Mouse (Mus musculus) hindbrain, embryonic 14.5 days (tissue): ENCODE data around the gene Lpar2. TPM values are rescaled to one million over a fixed set of nuclear protein-coding genes. Genes with fewer than 3 reads are reported as not detected.

Experiments
- ATAC-seq: fragments of 200-750 bp; cut with Nextera tagmentation; 2 replicates; pipeline ENCODE4 v1.8.0; 2017; ENCODE audit warnings: moderate number of reproducible peaks, mild to moderate bottlenecking, moderate TSS enrichment, moderate library complexity; ENCODE audit not compliant: low FRiP score
- DNase-seq: peaks from one replicate; pipeline ENCODE4 v3.0.0-alpha.2; 2015; ENCODE audit warnings: low spot score
- H3K27ac ChIP-seq: fragments of 300-500 bp; sonication (generic); 2 replicates; pipeline ENCODE4 v1.5.1; 2014; ENCODE audit warnings: mild to moderate bottlenecking, moderate library complexity
- H3K27me3 ChIP-seq: fragments of 300-500 bp; sonication (generic); 2 replicates; pipeline ENCODE4 v1.6.1; 2014; ENCODE audit warnings: mild to moderate bottlenecking, low read length, mixed read lengths; ENCODE audit not compliant: control insufficient read depth, insufficient read depth
- H3K36me3 ChIP-seq: fragments of 300-500 bp; sonication (generic); replicated peaks from 2 replicates; pipeline ENCODE4 v1.6.1; 2014; ENCODE audit not compliant: control insufficient read depth, insufficient read depth
- H3K4me1 ChIP-seq: fragments of 300-500 bp; sonication (generic); replicated peaks from 2 replicates; pipeline ENCODE4 v1.6.1; 2014; ENCODE audit warnings: antibody characterized with exemption, low read length, mixed read lengths; ENCODE audit not compliant: control insufficient read depth, insufficient read depth
- H3K4me2 ChIP-seq: fragments of 300-500 bp; sonication (generic); replicated peaks from 2 replicates; pipeline ENCODE4 v1.6.1; 2014; ENCODE audit warnings: mild to moderate bottlenecking, moderate library complexity
- H3K4me3 ChIP-seq: fragments of 300-500 bp; sonication (generic); replicated peaks from 2 replicates; pipeline ENCODE4 v1.5.1; 2014; ENCODE audit warnings: mild to moderate bottlenecking, low read length
- H3K9ac ChIP-seq: fragments of 300-500 bp; sonication (generic); 2 replicates; pipeline ENCODE4 v1.6.1; 2014
- H3K9me3 ChIP-seq: fragments of 300-500 bp; sonication (generic); 2 replicates; pipeline ENCODE4 v1.6.1; 2016; ENCODE audit warnings: low read length; ENCODE audit not compliant: control insufficient read depth
- WGBS: fragments of 180-500 bp; shearing (Covaris S2); extraction: QIAGEN DNeasy Blood & Tissue Kit; methylation state at CpG from one replicate; pipeline ENCODE4 v1.1.7; 2014; 5-methylcytosine and 5-hydroxymethylcytosine counted together
- polyA plus RNA-seq: library from polyadenylated mRNA; unstranded; fragments of >200 nt; fragmentation: Nextera tagmentation; extraction: Ambion mirVana; gene quantifications from 2 replicates; pipeline ENCODE4 v1.2.1, GENCODE M21; 2014

Lpar2 gene
- polyA plus RNA-seq, 1 experiment from 2014 or later: 0.99 TPM

DNA sequence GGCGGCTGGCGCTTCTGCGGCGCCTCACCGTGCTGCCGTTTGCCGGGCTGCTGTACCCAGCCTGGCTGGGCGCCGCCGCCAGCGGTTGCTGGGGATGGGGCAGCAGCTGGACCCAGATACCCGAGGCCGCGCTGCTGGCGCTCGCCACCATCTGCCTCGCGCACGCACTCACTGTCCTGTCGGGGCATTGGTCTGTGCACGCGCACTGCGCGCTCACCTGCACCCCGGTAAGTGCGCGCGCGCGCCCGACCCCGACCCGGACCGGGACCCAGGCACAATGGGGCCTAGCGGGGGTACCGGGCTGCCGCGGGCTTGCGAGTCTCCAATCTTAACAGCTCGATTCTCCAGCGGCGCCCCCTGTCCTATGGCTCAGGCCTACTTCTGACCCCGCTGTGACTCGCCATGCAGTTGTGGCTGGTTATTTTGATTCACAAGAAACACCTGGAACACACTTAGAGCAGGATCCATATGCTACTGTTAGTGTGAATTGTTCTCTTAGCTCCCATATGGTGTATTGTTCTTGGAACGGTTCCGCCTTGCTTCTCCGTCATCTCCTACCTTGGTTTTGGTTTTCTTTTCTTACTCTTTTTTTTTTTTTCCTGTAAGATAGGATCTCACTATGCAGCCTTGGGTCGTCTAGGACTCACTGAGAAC is 30.7 kb upstream of the Lpar2 start:
- H3K27me3 ChIP-seq: no peaks in the 10 kb centered on the region
- no peak for DNase-seq
- no peaks in the 10 kb centered on the region for H3K9me3 ChIP-seq
- peak overlapping the region; percentile 97 for H3K4me3 ChIP-seq
- H3K36me3 ChIP-seq: peaks cover 33% of the 10 kb centered on the region
- H3K4me2 ChIP-seq: peak overlapping the region; percentile 61
- peaks cover 16% of the 10 kb centered on the region for H3K4me1 ChIP-seq
- H3K9ac ChIP-seq: peak overlapping the region; percentile 98
- H3K27ac ChIP-seq: peak overlapping the region; percentile 86
- WGBS: under 1% methylated on average over 48 of the region's 48 CpGs
- peak; percentile 78; the same call in 1 of the 2 replicates for ATAC-seq

DNA sequence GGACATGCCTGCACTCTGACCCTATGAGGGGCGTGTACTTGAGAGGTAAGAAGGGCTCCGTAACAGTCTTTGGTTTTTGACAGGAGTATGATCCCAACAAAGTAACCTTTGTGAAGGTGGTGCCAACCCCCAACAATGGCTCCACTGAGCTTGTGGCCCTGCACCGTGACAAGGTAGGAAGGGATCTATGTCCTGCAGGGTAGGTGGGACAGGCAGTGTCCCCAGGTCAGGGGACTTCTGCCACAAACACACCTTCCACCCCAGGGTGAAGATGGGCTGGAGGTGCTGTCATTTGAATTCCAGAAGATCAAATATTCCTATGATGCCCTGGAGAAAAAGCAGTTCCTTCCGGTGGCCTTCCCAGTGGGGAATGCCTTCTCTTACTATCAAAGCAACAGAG is 28.6 kb upstream of the Lpar2 start:
- H3K27ac ChIP-seq: no peak overlapping the region
- H3K9ac ChIP-seq: no peak overlapping the region
- no peaks in the 10 kb centered on the region for H3K27me3 ChIP-seq
- no peak overlapping the region for H3K4me2 ChIP-seq
- peaks cover 54% of the 10 kb centered on the region for H3K36me3 ChIP-seq
- H3K9me3 ChIP-seq: no peaks in the 10 kb centered on the region
- DNase-seq (no peak), ATAC-seq (no peak)
- H3K4me3 ChIP-seq: no peak overlapping the region
- 92% methylated on average over 4 of the region's 4 CpGs for WGBS
- H3K4me1 ChIP-seq: peaks cover 16% of the 10 kb centered on the region

DNA sequence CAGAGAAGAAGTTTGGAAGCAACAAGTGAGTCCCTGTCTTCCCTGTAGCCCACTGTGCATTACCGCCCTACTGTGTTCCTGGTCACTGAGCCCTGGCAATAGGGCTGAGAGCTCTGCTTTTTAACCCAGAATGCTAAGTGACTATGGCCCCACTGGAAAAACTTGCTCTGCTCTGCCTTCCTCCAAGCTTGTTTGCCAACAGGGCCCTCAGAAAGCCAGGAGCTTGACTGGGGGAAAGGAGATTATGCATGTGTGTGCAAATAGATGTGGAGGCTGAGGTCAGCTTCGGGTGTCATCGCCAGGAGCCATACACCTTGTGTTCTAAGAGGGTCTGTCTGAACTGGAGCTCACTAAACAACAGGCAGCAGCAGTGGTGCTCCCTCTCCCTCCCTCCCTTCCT is 28.1 kb upstream of the Lpar2 start:
- H3K9ac ChIP-seq: no peak overlapping the region
- WGBS: 95% methylated on average over 3 of the region's 3 CpGs
- H3K27me3 ChIP-seq: no peaks in the 10 kb centered on the region
- H3K36me3 ChIP-seq: peaks cover 58% of the 10 kb centered on the region
- H3K4me3 ChIP-seq: no peak overlapping the region
- H3K4me2 ChIP-seq: no peak overlapping the region
- H3K4me1 ChIP-seq: peaks cover 16% of the 10 kb centered on the region
- no peaks in the 10 kb centered on the region for H3K9me3 ChIP-seq
- ATAC-seq: no peak
- no peak for DNase-seq
- H3K27ac ChIP-seq: no peak overlapping the region

GRCm38 (mm10) chr8:69794901-69795300 is 27.3 kb upstream of the Lpar2 start:
- no peak overlapping the region for H3K9ac ChIP-seq
- no peak overlapping the region for H3K4me2 ChIP-seq
- DNase-seq (no peak), ATAC-seq (no peak)
- 92% methylated on average over 6 of the region's 6 CpGs for WGBS
- H3K27ac ChIP-seq: no peak overlapping the region
- no peaks in the 10 kb centered on the region for H3K9me3 ChIP-seq
- peaks cover 16% of the 10 kb centered on the region for H3K4me1 ChIP-seq
- peaks cover 66% of the 10 kb centered on the region for H3K36me3 ChIP-seq
- no peaks in the 10 kb centered on the region for H3K27me3 ChIP-seq
- H3K4me3 ChIP-seq: no peak overlapping the region

DNA sequence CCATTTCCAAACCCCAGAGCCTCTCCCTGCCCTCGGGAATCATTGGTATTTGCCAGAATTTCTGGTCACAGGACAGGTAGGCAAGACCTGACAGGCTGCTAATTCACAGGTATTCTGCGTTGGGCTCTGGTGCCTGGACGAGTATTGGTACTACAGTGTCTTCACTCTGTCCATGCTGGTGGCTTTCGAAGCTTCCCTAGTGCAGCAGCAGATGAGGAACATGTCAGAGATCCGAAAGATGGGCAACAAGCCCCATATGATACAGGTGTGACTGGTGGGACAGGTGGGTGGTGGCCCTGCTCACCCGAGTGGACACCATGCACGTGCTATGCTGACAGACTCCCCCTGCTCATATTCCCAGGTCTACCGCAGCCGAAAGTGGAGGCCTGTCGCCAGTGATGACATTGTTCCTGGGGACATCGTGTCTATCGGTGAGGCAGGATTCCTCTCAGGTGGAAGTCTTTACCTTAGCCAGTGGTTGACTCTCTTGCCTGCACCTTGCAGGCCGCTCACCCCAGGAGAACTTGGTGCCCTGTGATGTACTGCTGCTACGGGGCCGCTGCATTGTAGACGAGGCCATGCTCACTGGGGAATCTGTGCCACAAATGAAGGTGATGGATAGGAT is 25.4 kb upstream of the Lpar2 start:
- ATAC-seq (no peak), DNase-seq (no peak)
- WGBS: 95% methylated on average over 16 of the region's 16 CpGs
- H3K4me1 ChIP-seq: peaks cover 11% of the 10 kb centered on the region
- H3K4me2 ChIP-seq: no peak overlapping the region
- peaks cover 83% of the 10 kb centered on the region for H3K36me3 ChIP-seq
- H3K4me3 ChIP-seq: no peak overlapping the region
- no peak overlapping the region for H3K27ac ChIP-seq
- no peaks in the 10 kb centered on the region for H3K27me3 ChIP-seq
- H3K9me3 ChIP-seq: no peaks in the 10 kb centered on the region
- H3K9ac ChIP-seq: no peak overlapping the region

- Histone ChIP-seq H3K27me3 (no peaks in the 10 kb centered on the region), H3K27ac (no peak overlapping the region), H3K9me3 (no peaks in the 10 kb centered on the region), H3K9ac (no peak overlapping the region), H3K36me3 (peaks cover 91% of the 10 kb centered on the region), H3K4me3 (no peak overlapping the region), H3K4me1 (peaks cover 2% of the 10 kb centered on the region; the same call in 1 of the 2 replicates), H3K4me2 (no peak overlapping the region)
- WGBS: 95% methylated on average over 10 of the region's 10 CpGs
- no peak for ATAC-seq
- no peak for DNase-seq
Measured at GRCm38 (mm10) chr8:69797661-69798060, 24.6 kb upstream of the Lpar2 start.

DNA sequence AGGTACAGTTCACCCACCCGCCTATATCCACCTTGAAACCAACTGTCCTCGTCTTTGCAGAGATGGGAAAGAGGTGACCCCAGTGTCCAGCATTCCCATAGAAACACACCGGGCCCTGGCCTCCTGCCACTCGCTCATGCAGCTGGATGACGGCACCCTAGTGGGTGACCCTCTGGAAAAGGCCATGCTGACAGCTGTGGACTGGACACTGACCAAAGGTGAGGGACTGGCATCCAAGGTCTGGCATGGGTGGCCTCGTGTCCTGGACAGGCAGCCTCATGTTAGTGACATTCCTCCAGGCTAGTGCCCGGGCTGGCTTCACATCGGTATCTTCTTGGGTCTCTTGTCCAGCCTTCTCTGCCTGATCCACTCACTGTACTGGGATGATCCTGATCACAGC is 23.0 kb upstream of the Lpar2 start:
- Histone ChIP-seq H3K27me3 (no peaks in the 10 kb centered on the region), H3K9me3 (no peaks in the 10 kb centered on the region), H3K27ac (no peak overlapping the region), H3K9ac (no peak overlapping the region), H3K4me2 (no peak overlapping the region), H3K36me3 (peaks cover 98% of the 10 kb centered on the region), H3K4me3 (no peak overlapping the region), H3K4me1 (no peaks in the 10 kb centered on the region)
- DNase-seq (no peak), ATAC-seq (no peak)
- WGBS: 92% methylated on average over 8 of the region's 8 CpGs

DNA sequence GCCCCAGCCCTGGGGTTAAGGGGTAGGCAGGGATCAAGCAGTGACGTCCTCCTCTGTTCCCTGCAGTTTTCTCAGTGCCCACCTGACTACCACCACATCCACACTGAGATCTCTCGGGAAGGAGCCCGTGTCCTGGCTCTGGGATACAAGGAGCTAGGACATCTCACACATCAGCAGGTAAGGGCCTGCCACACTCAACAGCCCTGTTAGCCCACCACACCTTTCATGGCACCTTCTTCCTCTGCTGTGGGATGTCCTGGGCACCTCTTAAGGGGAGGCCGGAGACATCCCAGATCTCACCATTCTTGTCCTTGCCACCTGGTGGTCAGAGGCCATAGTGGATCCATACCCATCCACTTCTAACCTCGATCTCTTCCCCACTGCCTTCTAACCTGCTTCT is 22.3 kb upstream of the Lpar2 start:
- Histone ChIP-seq H3K27ac (no peak overlapping the region), H3K9me3 (no peaks in the 10 kb centered on the region), H3K9ac (no peak overlapping the region), H3K4me1 (no peaks in the 10 kb centered on the region), H3K27me3 (no peaks in the 10 kb centered on the region), H3K4me3 (no peak overlapping the region), H3K36me3 (peaks cover 97% of the 10 kb centered on the region), H3K4me2 (no peak overlapping the region)
- 95% methylated on average over 5 of the region's 5 CpGs for WGBS
- DNase-seq (no peak), ATAC-seq (no peak)

DNA sequence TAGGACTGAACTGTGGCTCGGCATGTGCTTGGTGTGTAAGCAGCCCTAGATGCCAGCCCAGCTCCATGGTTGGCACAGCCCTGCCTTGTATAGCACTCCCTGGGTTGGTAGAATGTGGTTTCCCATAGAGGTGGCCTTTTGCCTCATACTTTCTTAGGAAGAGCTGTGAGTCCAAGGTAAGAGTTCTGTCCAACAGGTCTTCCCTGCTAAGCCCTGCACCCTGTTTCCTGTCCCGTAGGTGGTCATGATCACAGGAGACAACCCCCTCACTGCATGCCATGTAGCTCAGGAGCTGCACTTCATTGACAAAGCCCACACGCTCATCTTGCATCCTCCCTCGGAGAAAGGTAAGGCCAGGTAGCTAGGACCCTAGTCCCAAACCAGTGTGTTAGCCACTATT is 20.4 kb upstream of the Lpar2 start:
- H3K4me2 ChIP-seq: no peak overlapping the region

More for the DNA sequence above, 20.4 kb upstream of the Lpar2 start:
- ATAC-seq (no peak), DNase-seq (no peak)
- WGBS: 99% methylated on average over 4 of the region's 4 CpGs
- Histone ChIP-seq H3K9me3 (no peaks in the 10 kb centered on the region), H3K4me1 (no peaks in the 10 kb centered on the region), H3K27me3 (no peaks in the 10 kb centered on the region), H3K27ac (no peak overlapping the region), H3K36me3 (peaks cover 97% of the 10 kb centered on the region), H3K4me3 (no peak overlapping the region), H3K9ac (no peak overlapping the region)
